Mouse (Mus musculus): ENCODE results near the gene Rbl2. TPM values are rescaled to one million over a fixed set of nuclear protein-coding genes. Genes with fewer than 3 reads are reported as not detected.

The Rbl2 gene
- total and polyA plus RNA-seq, 3 experiments, result 2.9 to 8.4 TPM; not detected in 1

DNA sequence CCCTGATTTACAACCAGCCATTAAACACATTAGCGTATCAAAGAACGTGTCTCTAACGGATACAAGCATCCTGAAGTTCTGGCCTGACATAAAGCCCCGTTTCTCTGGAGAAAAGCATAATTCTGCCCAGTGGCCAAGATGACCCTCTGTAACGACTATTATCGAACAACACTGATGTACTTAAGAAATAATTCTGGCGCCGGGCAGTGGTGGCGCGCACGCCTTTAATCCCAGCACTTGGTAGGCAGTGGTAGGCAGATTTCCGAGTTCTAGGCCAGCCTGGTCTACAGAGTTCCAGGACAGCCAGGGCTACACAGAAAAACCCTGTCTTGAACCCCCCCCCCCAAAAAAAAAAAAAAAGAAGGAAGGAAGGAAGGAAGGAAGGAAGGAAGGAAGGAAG, 64.8 kb downstream of the Rbl2 start:
- TF ChIP-seq KAT2A (conservative IDR thresholded peaks at IDR 0.05; ENCODE audit: low read depth, low read length) (no peak), POLR2A (IDR thresholded peaks at IDR 0.05; ENCODE audit: control insufficient read depth in 1 of 2, insufficient read depth in 1 of 2, low read depth in 1 of 2, low read length in 2 of 2, poor library complexity in 1 of 2) (no peak)
- Histone ChIP-seq H3K4me3 (ENCODE audit: control insufficient read depth in 1 of 2, insufficient read depth in 1 of 2, low read depth in 2 of 2, low read length in 2 of 2) (peak overlapping the region in 1 of 2 experiments; percentile 58; a peak in 2 of 4 replicates), H3K9me3 (replicated peaks; ENCODE audit: insufficient read depth, low read length) (no peaks in the 10 kb centered on the region), H3K36me3 (ENCODE audit: control insufficient read depth in 1 of 2, insufficient read depth in 2 of 2, low read length in 2 of 2) (peaks cover 0 to 7% of the 10 kb centered on the region in 2 experiments; a peak in 2 of 4 replicates), H3K79me2 (ENCODE audit: control insufficient read depth, insufficient read depth, low read length, poor library complexity) (no peaks in the 10 kb centered on the region), H3K27ac (ENCODE audit: control insufficient read depth, low read depth, low read length) (no peak overlapping the region), H3K4me1 (ENCODE audit: control insufficient read depth in 1 of 2, insufficient read depth in 2 of 2, low read length in 2 of 2) (peaks cover 0 to 4% of the 10 kb centered on the region in 2 experiments; a peak in 2 of 4 replicates), H3K9ac (ENCODE audit: control insufficient read depth, low read depth, low read length, poor library complexity, severe bottlenecking) (no peak overlapping the region), H3K27me3 (ENCODE audit: control insufficient read depth in 1 of 2, insufficient read depth in 2 of 2, low read length in 2 of 2) (no peaks in the 10 kb centered on the region)
- no peak for DNase-seq (ENCODE audit: low read depth, low spot score)

DNA sequence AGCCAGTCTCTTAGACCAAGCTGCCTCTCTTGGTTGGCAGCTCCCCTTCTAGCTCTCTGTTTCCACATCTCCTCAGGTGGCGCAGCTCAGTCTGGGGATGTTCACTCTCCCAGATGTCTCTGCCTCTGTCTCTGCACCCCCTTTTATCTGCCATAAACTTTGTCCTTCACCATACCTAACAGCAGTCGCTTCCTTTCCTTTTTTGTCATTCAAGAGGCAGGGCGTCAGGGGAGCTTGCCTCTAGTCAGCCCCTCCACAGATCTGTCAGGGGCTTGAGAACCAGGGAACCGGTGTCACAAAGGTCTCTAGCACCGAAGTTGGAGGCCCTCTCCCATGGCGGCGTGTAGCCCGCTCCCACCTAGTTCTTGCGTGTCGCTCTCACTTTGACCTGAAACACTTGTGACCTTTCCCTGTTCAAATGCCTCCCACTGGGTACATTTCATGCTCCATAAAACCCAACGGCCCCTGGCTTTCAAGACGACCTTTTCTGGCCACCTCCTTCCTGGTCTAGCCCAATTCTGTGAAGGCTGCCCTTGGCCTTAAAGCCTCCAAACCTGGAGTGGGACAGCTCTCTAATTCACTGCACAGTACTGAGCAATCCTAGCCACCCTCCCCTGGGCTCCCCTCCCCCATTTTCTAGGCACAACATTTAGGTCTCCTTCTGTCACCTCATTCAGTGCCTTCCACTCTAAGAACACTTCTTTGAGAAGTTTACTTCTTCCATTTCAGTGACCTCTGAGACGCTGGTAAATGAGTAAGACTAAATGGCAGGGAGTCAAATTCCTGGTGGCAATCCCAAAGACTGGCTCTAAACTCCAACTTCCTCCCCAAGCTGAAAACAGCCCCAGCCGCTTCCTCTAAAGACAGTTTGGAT, 65.7 kb downstream of the Rbl2 start:
- TF ChIP-seq MAZ (IDR thresholded peaks at IDR 0.05; ENCODE audit: low read depth, low read length) (no peak), USF2 (IDR thresholded peaks at IDR 0.05; ENCODE audit: borderline replicate concordance in 1 of 2, insufficient read depth in 1 of 2, low read depth in 1 of 2, low read length in 2 of 2) (no peak), KAT2A (conservative IDR thresholded peaks at IDR 0.05; ENCODE audit: low read depth, low read length) (no peak), POLR2A (IDR thresholded peaks at IDR 0.05; ENCODE audit: control insufficient read depth in 1 of 2, insufficient read depth in 1 of 2, low read depth in 1 of 2, low read length in 2 of 2, poor library complexity in 1 of 2) (no peak), BHLHE40 (IDR thresholded peaks at IDR 0.05; ENCODE audit: borderline replicate concordance, low read depth, low read length) (no peak), NELFE (IDR thresholded peaks at IDR 0.05; ENCODE audit: low read depth, low read length) (no peak), TBP (IDR thresholded peaks at IDR 0.05; ENCODE audit: low read depth, low read length) (no peak), RCOR1 (IDR thresholded peaks at IDR 0.05; ENCODE audit: low read depth, low read length) (no peak), ETS1 (IDR thresholded peaks at IDR 0.05; ENCODE audit: low read depth, low read length) (no peak), GATA1 (IDR thresholded peaks at IDR 0.05; ENCODE audit: low read depth, low read length) (no peak), RAD21 (IDR thresholded peaks at IDR 0.05; ENCODE audit: low read depth, low read length) (no peak), CTCF (IDR thresholded peaks at IDR 0.05 in 2 of 3, conservative IDR thresholded peaks at IDR 0.05 in 1 of 3; ENCODE audit: control insufficient read depth in 1 of 3, insufficient read depth in 1 of 3, low read depth in 2 of 3, low read length in 3 of 3, poor library complexity in 1 of 3, severe bottlenecking in 1 of 3) (no peak), ZC3H11A (IDR thresholded peaks at IDR 0.05; ENCODE audit: low read depth, low read length) (no peak), JUND (IDR thresholded peaks at IDR 0.05; ENCODE audit: low read depth, low read length) (no peak), MYC (IDR thresholded peaks at IDR 0.05; ENCODE audit: low read depth, low read length) (no peak), ZNF384 (IDR thresholded peaks at IDR 0.05; ENCODE audit: low read depth, low read length) (no peak), E2F4 (IDR thresholded peaks at IDR 0.05; ENCODE audit: borderline replicate concordance, low read depth, low read length) (no peak), POLR2AphosphoS2 (IDR thresholded peaks at IDR 0.05; ENCODE audit: low read length) (no peak), USF1 (IDR thresholded peaks at IDR 0.05; ENCODE audit: low read depth, low read length) (no peak), MXI1 (IDR thresholded peaks at IDR 0.05; ENCODE audit: low read depth, low read length) (no peak)

More for the DNA sequence above, 65.7 kb downstream of the Rbl2 start:
- H3K9ac ChIP-seq (ENCODE audit: control insufficient read depth, low read depth, low read length, poor library complexity, severe bottlenecking), result no peak overlapping the region
- no peak overlapping the region for H3K27ac ChIP-seq (ENCODE audit: control insufficient read depth, low read depth, low read length)
- peaks cover 0 to 7% of the 10 kb centered on the region in 2 experiments; a peak in 2 of 4 replicates for H3K36me3 ChIP-seq (ENCODE audit: control insufficient read depth in 1 of 2, insufficient read depth in 2 of 2, low read length in 2 of 2)
- H3K79me2 ChIP-seq (ENCODE audit: control insufficient read depth, insufficient read depth, low read length, poor library complexity), result no peaks in the 10 kb centered on the region
- no peak for DNase-seq (ENCODE audit: low read depth, low spot score)
- H3K4me1 ChIP-seq (ENCODE audit: control insufficient read depth in 1 of 2, insufficient read depth in 2 of 2, low read length in 2 of 2), result peaks cover 0 to 4% of the 10 kb centered on the region in 2 experiments; a peak in 2 of 4 replicates
- H3K9me3 ChIP-seq (replicated peaks; ENCODE audit: insufficient read depth, low read length), result no peaks in the 10 kb centered on the region
- H3K27me3 ChIP-seq (ENCODE audit: control insufficient read depth in 1 of 2, insufficient read depth in 2 of 2, low read length in 2 of 2), result no peaks in the 10 kb centered on the region; a peak in 1 of 4 replicates
- no peak overlapping the region for H3K4me3 ChIP-seq (ENCODE audit: control insufficient read depth in 1 of 2, insufficient read depth in 1 of 2, low read depth in 2 of 2, low read length in 2 of 2)
